Mouse (Mus musculus) hindbrain, postnatal 0 days (tissue): ENCODE results near the gene Crlf1. TPM values are rescaled to one million over a fixed set of nuclear protein-coding genes. Genes with fewer than 3 reads are reported as not detected.

Source experiments
- ATAC-seq: fragments of 200-750 bp; cut with Nextera tagmentation; 2 replicates; pipeline ENCODE4 v1.8.0; 2017; ENCODE audit warnings: mild to moderate bottlenecking, moderate TSS enrichment, moderate library complexity
- DNase-seq: peaks from one replicate; pipeline ENCODE4 v3.0.0-alpha.2; 2015; ENCODE audit warnings: low spot score
- H3K27ac ChIP-seq: fragments of 300-500 bp; sonication (generic); 2 replicates; pipeline ENCODE4 v1.5.1; 2014; ENCODE audit warnings: mild to moderate bottlenecking
- H3K27me3 ChIP-seq: fragments of 300-500 bp; sonication (generic); 2 replicates; pipeline ENCODE4 v1.6.1; 2014; ENCODE audit warnings: low read length, mixed read lengths; ENCODE audit not compliant: insufficient read depth
- H3K36me3 ChIP-seq: fragments of 300-500 bp; sonication (generic); 2 replicates; pipeline ENCODE4 v1.6.1; 2014; ENCODE audit warnings: low read length, mixed read lengths; ENCODE audit not compliant: insufficient read depth
- H3K4me1 ChIP-seq: fragments of 300-500 bp; sonication (generic); 2 replicates; pipeline ENCODE4 v1.6.1; 2014; ENCODE audit warnings: antibody characterized with exemption, low read length, mixed read lengths; ENCODE audit not compliant: insufficient read depth
- H3K4me2 ChIP-seq: fragments of 300-500 bp; sonication (generic); 2 replicates; pipeline ENCODE4 v1.6.1; 2014; ENCODE audit warnings: low read depth, mild to moderate bottlenecking, low read length, moderate library complexity, mixed read lengths
- H3K4me3 ChIP-seq: fragments of 300-500 bp; sonication (generic); 2 replicates; pipeline ENCODE4 v1.5.1; 2014; ENCODE audit warnings: low read length
- H3K9ac ChIP-seq: fragments of 300-500 bp; sonication (generic); replicated peaks from 2 replicates; pipeline ENCODE4 v1.6.1; 2014; ENCODE audit warnings: mild to moderate bottlenecking, low read length, moderate library complexity, mixed read lengths
- H3K9me3 ChIP-seq: fragments of 300-500 bp; sonication (generic); 2 replicates; pipeline ENCODE4 v1.6.1; 2016; ENCODE audit warnings: low read length, mixed read lengths
- CTCF ChIP-seq: IDR thresholded peaks from 2 replicates; pipeline ENCODE4 v1.5.1; 2016; ENCODE audit warnings: antibody characterized with exemption, control low read depth, low read depth
- WGBS: fragments of 180-500 bp; shearing (Covaris S2); extraction: QIAGEN DNeasy Blood & Tissue Kit; methylation state at CpG from one replicate; pipeline ENCODE4 v1.1.7; 2014; 5-methylcytosine and 5-hydroxymethylcytosine counted together
- polyA plus RNA-seq: library from polyadenylated mRNA; unstranded; fragments of >200 nt; fragmentation: Nextera tagmentation; extraction: Ambion mirVana; gene quantifications from 2 replicates; pipeline ENCODE4 v1.2.1, GENCODE M21; 2015
- total RNA-seq: library from RNA; depleted of rRNA; stranded (reverse); fragments of >200 nt; gene quantifications from 2 replicates; pipeline ENCODE4 v1.2.3, GENCODE M21; 2014

Gene Crlf1
- total and polyA plus RNA-seq, 2 experiments from 2014 or later: 6.5 to 16.3 TPM

DNA sequence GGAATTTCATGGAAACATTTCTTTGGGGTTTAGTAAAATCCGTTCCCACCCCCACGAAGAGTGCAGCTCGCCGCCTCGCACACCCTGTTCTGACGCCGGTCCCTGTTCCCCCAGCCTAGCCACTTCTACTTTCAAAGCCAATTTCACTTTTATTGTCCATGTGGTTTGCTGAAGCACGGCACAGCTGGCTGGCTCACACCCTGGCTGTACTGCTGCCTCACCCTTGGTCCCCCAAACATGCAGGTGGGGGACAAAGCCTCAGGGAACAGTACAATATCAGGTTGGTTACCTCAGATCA is 30.5 kb upstream of the Crlf1 start:
- Histone ChIP-seq H3K27me3 (no peaks in the 10 kb centered on the region), H3K36me3 (no peaks in the 10 kb centered on the region), H3K4me2 (no peak overlapping the region), H3K9ac (no peak overlapping the region), H3K27ac (no peak overlapping the region), H3K9me3 (no peaks in the 10 kb centered on the region), H3K4me3 (no peak overlapping the region), H3K4me1 (0 out of 2 replicates have a peak, but pooled peaks cover 3% of the 10 kb centered on the region)
- TF ChIP-seq CTCF: no peak
- WGBS: 90% methylated on average over 8 of the region's 8 CpGs
- DNase-seq: no peak
- ATAC-seq: no peak

DNA sequence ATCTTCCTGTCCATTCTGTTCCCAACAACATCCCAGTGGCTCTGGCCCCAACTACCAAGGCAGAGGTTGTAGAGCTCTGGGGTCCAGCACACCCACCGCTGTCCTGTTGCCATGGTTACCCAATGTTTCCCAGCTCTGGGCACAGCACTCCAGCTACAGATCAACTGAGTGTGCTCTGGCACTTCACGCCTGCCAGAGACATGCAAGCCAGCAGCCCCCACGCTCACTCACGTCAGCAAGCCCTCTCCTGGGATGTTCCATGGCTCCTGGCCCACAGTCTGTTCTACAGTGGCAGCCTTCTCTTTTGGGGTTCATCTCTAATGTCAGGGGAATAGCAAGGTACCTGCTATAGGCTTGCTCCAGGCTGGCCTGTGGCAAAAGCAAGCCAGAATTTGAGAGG is 29.7 kb upstream of the Crlf1 start:
- Histone ChIP-seq H3K9ac (no peak overlapping the region), H3K4me3 (no peak overlapping the region), H3K4me1 (0 out of 2 replicates have a peak, but pooled peaks cover 9% of the 10 kb centered on the region), H3K27me3 (no peaks in the 10 kb centered on the region), H3K9me3 (no peaks in the 10 kb centered on the region), H3K4me2 (no peak overlapping the region), H3K36me3 (no peaks in the 10 kb centered on the region), H3K27ac (no peak overlapping the region)
- DNase-seq: peak; percentile 40
- 37% methylated on average over 4 of the region's 4 CpGs for WGBS
- peak; percentile 61 for ATAC-seq
- no peak for TF ChIP-seq CTCF

DNA sequence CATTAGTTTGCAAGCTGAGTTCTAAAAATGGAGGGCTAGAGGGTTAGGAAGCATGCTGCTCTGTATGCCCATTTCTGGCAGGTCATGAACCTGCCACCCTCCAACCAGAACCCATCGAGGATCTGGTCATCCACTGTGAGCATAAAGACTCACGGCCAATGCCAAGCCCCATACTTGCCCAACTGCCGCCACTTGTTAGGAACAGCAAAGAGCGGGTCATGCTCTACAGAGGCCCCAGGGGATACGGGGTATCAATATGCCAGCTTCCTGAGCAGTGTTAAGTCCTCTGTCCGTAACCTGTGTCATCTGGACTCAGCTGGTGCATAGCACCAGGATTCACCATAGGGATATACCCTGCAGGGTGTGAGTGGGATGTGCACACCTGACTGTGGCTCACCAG is 28.8 kb upstream of the Crlf1 start:
- no peak overlapping the region for H3K27ac ChIP-seq
- no peak overlapping the region for H3K4me3 ChIP-seq
- 87% methylated on average over 6 of the region's 6 CpGs for WGBS
- DNase-seq (no peak), ATAC-seq (no peak)
- no peak for TF ChIP-seq CTCF
- no peaks in the 10 kb centered on the region for H3K27me3 ChIP-seq
- H3K4me1 ChIP-seq: 0 out of 2 replicates have a peak, but pooled peaks cover 9% of the 10 kb centered on the region
- no peaks in the 10 kb centered on the region for H3K9me3 ChIP-seq
- no peak overlapping the region for H3K9ac ChIP-seq
- no peaks in the 10 kb centered on the region for H3K36me3 ChIP-seq
- no peak overlapping the region for H3K4me2 ChIP-seq

DNA sequence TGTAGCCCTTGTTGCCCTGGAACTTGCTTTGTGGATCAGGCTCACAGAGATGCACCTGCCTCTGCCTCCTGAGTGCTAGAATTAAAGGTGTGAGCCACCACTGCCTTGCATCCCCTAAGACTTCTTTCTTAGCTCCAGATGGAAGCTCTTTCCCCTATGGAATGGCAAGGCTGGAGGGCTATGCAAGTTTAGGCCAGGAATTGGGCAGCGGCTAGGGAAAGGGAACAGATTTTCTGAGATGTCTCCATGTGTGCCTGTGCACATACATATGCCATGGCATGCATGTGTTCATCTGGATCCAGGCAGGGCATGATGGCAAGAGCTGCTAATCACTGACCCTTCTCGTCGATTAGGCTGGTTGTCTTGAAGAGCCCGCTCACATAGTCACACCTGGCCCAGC is 27.3 kb upstream of the Crlf1 start:
- 96% methylated on average over 4 of the region's 4 CpGs for WGBS
- Histone ChIP-seq H3K4me1 (0 out of 2 replicates have a peak, but pooled peaks cover 15% of the 10 kb centered on the region), H3K36me3 (no peaks in the 10 kb centered on the region), H3K27ac (no peak overlapping the region), H3K27me3 (no peaks in the 10 kb centered on the region), H3K9ac (no peak overlapping the region), H3K4me3 (no peak overlapping the region), H3K9me3 (no peaks in the 10 kb centered on the region), H3K4me2 (no peak overlapping the region)
- ATAC-seq (no peak), DNase-seq (no peak)
- TF ChIP-seq CTCF: no peak

DNA sequence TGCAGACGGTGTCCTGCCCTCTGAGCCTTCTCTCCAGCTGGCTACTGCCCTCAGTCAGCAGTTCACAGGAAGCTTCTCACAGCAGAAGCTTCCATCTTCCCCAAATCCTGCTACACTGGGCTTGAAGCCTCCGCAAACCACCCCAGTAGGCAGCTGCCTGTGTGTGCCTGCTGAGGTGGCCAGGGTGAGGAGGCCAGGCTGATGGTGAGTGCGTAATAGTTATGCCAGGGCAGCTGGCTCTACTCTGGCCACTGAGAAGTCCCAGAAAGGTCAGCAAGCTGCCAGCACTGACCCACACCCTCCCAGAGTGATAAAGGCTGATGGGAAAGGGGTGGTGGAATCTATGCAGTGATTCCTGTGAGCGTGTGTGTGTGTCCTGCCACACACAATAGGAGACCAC is 26.7 kb upstream of the Crlf1 start:
- Histone ChIP-seq H3K4me3 (no peak overlapping the region), H3K9me3 (no peaks in the 10 kb centered on the region), H3K9ac (no peak overlapping the region), H3K27ac (no peak overlapping the region), H3K4me2 (no peak overlapping the region), H3K27me3 (no peaks in the 10 kb centered on the region), H3K36me3 (no peaks in the 10 kb centered on the region), H3K4me1 (0 out of 2 replicates have a peak, but pooled peaks cover 11% of the 10 kb centered on the region)
- ATAC-seq (no peak), DNase-seq (no peak)
- WGBS: 74% methylated on average over 4 of the region's 4 CpGs
- no peak for TF ChIP-seq CTCF

DNA sequence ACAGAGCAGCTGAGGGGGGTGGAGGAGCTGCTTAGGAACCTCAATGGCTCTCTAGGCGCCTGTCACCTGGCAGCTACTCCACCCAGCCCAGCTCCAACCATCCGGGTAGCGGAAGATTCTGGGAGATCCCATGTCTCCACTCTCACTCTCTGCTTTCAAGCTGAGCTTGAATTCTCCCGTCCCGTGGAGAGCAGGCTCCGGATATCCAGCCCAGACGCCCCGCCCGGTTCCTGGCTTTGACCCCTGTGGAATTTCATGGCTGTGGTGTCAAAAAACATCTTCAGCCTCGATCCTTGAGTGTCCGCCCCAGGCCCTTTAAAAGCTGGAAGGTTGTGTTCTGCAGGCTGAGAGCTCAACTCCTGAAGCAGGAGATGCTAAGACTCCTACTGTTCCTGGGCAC is 26.2 kb upstream of the Crlf1 start:
- no peak for TF ChIP-seq CTCF
- no peaks in the 10 kb centered on the region for H3K27me3 ChIP-seq
- WGBS: 71% methylated on average over 11 of the region's 11 CpGs
- H3K4me2 ChIP-seq: no peak overlapping the region
- H3K9ac ChIP-seq: no peak overlapping the region
- H3K4me3 ChIP-seq: no peak overlapping the region
- DNase-seq (no peak), ATAC-seq (no peak)
- H3K9me3 ChIP-seq: no peaks in the 10 kb centered on the region
- H3K36me3 ChIP-seq: no peaks in the 10 kb centered on the region
- no peak overlapping the region for H3K27ac ChIP-seq
- H3K4me1 ChIP-seq: 0 out of 2 replicates have a peak, but pooled peaks cover 11% of the 10 kb centered on the region

DNA sequence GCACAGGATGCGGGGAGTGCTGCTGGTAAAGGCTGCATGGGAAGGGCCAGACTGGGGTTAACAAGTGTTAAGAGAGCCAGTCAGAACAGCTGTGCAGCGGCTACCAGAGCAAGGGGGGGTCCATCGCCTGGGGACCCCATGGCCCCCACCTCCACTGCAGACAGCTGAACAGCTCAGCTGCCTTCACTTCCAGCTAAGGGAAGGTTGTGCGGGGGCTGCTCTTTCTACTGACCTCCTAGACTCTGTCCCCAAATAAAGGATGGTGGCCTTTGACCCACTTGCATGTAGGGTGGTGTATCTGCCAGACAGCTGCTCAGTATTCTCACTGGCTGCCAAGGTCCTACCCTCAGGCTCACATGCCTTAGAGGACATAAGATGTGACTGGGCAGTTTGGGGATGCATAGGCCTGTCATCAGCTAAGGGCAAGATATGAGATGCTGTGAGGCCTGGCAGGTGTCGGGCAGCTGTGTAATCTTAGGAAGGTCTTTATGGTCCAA is 25.7 kb upstream of the Crlf1 start:
- Histone ChIP-seq H3K4me1 (0 out of 2 replicates have a peak, but pooled peaks cover 11% of the 10 kb centered on the region), H3K9me3 (no peaks in the 10 kb centered on the region), H3K27ac (no peak overlapping the region), H3K27me3 (no peaks in the 10 kb centered on the region), H3K9ac (no peak overlapping the region), H3K36me3 (no peaks in the 10 kb centered on the region), H3K4me3 (no peak overlapping the region), H3K4me2 (no peak overlapping the region)
- TF ChIP-seq CTCF: no peak
- WGBS: 78% methylated on average over 5 of the region's 5 CpGs
- no peak for ATAC-seq
- no peak for DNase-seq
